Mouse (Mus musculus): ENCODE data around the gene Ggta1.

Gene Ggta1

GRCm38 (mm10) chr2:35491151-35491550, 28.1 kb upstream of the Ggta1 start:
- DNase-seq (ENCODE audit: low spot score in 2 of 2): no peak

- no peak for DNase-seq (ENCODE audit: low spot score in 2 of 2)
Observed at GRCm38 (mm10) chr2:35490458-35491111, 27.6 kb upstream of the Ggta1 start.

- DNase-seq (ENCODE audit: low spot score in 2 of 2): no peak
Observed at GRCm38 (mm10) chr2:35487700-35488099, 24.7 kb upstream of the Ggta1 start.

- no peak for DNase-seq (ENCODE audit: low spot score in 2 of 2)
Observed at GRCm38 (mm10) chr2:35486981-35487655, 24.1 kb upstream of the Ggta1 start.

- DNase-seq (ENCODE audit: low spot score in 2 of 2): no peak
Observed at GRCm38 (mm10) chr2:35484102-35484501, 21.1 kb upstream of the Ggta1 start.

GRCm38 (mm10) chr2:35483402-35483801, 20.4 kb upstream of the Ggta1 start:
- DNase-seq (ENCODE audit: low spot score in 2 of 2): no peak

- no peak for DNase-seq (ENCODE audit: low spot score in 2 of 2)
Observed at GRCm38 (mm10) chr2:35481322-35481990, 18.4 kb upstream of the Ggta1 start.

- DNase-seq (ENCODE audit: low spot score in 2 of 2): no peak
Observed at GRCm38 (mm10) chr2:35480073-35480472, 17.0 kb upstream of the Ggta1 start.

- DNase-seq (ENCODE audit: low spot score in 2 of 2): no peak
Observed at GRCm38 (mm10) chr2:35478812-35479122, 15.7 kb upstream of the Ggta1 start.

GRCm38 (mm10) chr2:35477999-35478811, 15.2 kb upstream of the Ggta1 start:
- DNase-seq (ENCODE audit: low spot score in 2 of 2): no peak

- DNase-seq (ENCODE audit: low spot score in 2 of 2): no peak
Observed at GRCm38 (mm10) chr2:35477321-35477720, 14.3 kb upstream of the Ggta1 start.

- DNase-seq (ENCODE audit: low spot score in 2 of 2): no peak
Observed at GRCm38 (mm10) chr2:35474916-35475315, 11.9 kb upstream of the Ggta1 start.

- DNase-seq (ENCODE audit: low spot score in 2 of 2): no peak
Observed at GRCm38 (mm10) chr2:35469266-35469665, 6.2 kb upstream of the Ggta1 start.

GRCm38 (mm10) chr2:35468276-35468675, 5.2 kb upstream of the Ggta1 start:
- no peak for DNase-seq (ENCODE audit: low spot score in 2 of 2)

GRCm38 (mm10) chr2:35467855-35468254, 4.8 kb upstream of the Ggta1 start:
- no peak for DNase-seq (ENCODE audit: low spot score in 2 of 2)

- DNase-seq (ENCODE audit: low spot score in 2 of 2): no peak
Observed at GRCm38 (mm10) chr2:35465677-35466076, 2.6 kb upstream of the Ggta1 start.

- no peak for DNase-seq (ENCODE audit: low spot score in 2 of 2)
Observed at GRCm38 (mm10) chr2:35464548-35464947, 1.5 kb upstream of the Ggta1 start.

GRCm38 (mm10) chr2:35464089-35464534, 1.1 kb upstream of the Ggta1 start:
- DNase-seq (ENCODE audit: low spot score in 2 of 2): no peak

GRCm38 (mm10) chr2:35463372-35464088, 499 bp upstream of the Ggta1 start:
- no peak for DNase-seq (ENCODE audit: low spot score in 2 of 2)

GRCm38 (mm10) chr2:35461971-35462787, 852 bp downstream of the Ggta1 start:
- no peak for DNase-seq (ENCODE audit: low spot score in 2 of 2)

Data from frontal cortex, postnatal 25 days (tissue).